Mouse (Mus musculus) CH12.LX (cell line): Measurements from ENCODE around the gene Ccdc85b. TPM values are rescaled to one million over a fixed set of nuclear protein-coding genes. Genes with fewer than 3 reads are reported as not detected.
A peak's percentile ranks its signal among the peaks of the same experiment; 100 is the strongest.

Experiments used
- DNase-seq: peaks from one replicate; pipeline ENCODE4 v3.0.0-alpha.2; 2013; ENCODE audit errors: extremely low read depth
- H3K27ac ChIP-seq: 2 replicates; pipeline ENCODE4 v1.5.1; 2012; ENCODE audit warnings: low read depth, mild to moderate bottlenecking, control low read depth, moderate library complexity; ENCODE audit not compliant: insufficient read depth
- H3K27me3 ChIP-seq: replicated peaks from 2 replicates; pipeline ENCODE3; 2012; ENCODE audit warnings: inconsistent platforms
- H3K36me3 ChIP-seq, 2 experiments: replicated peaks in 1 of 2; 2 replicates each; pipeline versions ENCODE3 to v1.6.1; 2012; ENCODE audit warnings: inconsistent platforms in 1 of 2, low read length in 1 of 2, mild to moderate bottlenecking in 1 of 2, mixed read lengths in 1 of 2, moderate library complexity in 1 of 2; ENCODE audit not compliant: control insufficient read depth in 1 of 2, insufficient read depth in 1 of 2
- H3K4me1 ChIP-seq, 2 experiments: 2 replicates each; pipeline ENCODE4 v1.6.1; 2012; ENCODE audit warnings: inconsistent platforms in 1 of 2, moderate library complexity in 1 of 2; ENCODE audit not compliant: insufficient read depth in 2 of 2, control insufficient read depth in 1 of 2
- H3K4me2 ChIP-seq: 2 replicates; pipeline ENCODE4 v1.6.1; 2012; ENCODE audit warnings: low read depth, mild to moderate bottlenecking, control low read depth; ENCODE audit not compliant: poor library complexity, insufficient read depth, severe bottlenecking
- H3K4me3 ChIP-seq, 3 experiments: fragments of 150-350 bp in 1 of 3; sonication (generic) in 1 of 3; replicated peaks in 1 of 3; 2 replicates each; pipeline versions ENCODE3 to v1.5.1; 2011 to 2012; ENCODE audit warnings: low read depth in 2 of 3, low read length in 2 of 3, mild to moderate bottlenecking in 2 of 3, moderate library complexity in 2 of 3, control low read depth in 1 of 3, improper control_type of control experiment in 1 of 3, inconsistent platforms in 1 of 3, mixed read lengths in 1 of 3; ENCODE audit not compliant: poor library complexity in 1 of 3
- H3K79me2 ChIP-seq: replicated peaks from 2 replicates; pipeline ENCODE4 v1.6.1; 2012; ENCODE audit warnings: mild to moderate bottlenecking, moderate library complexity; ENCODE audit not compliant: control insufficient read depth, poor library complexity, insufficient read depth, severe bottlenecking; ENCODE audit errors: extremely low read depth
- H3K9ac ChIP-seq: 2 replicates; pipeline ENCODE4 v1.6.1; 2012; ENCODE audit warnings: low read depth, mild to moderate bottlenecking, control low read depth, moderate library complexity; ENCODE audit not compliant: insufficient read depth
- H3K9me3 ChIP-seq: replicated peaks from 2 replicates; pipeline ENCODE3; 2012; ENCODE audit warnings: low read length, inconsistent platforms, mixed read lengths
- BHLHE40 ChIP-seq: IDR thresholded peaks from 2 replicates; pipeline ENCODE4 v1.6.1; 2011; ENCODE audit warnings: mild to moderate bottlenecking, low read depth, low read length, improper control_type of control experiment
- CHD1 ChIP-seq: IDR thresholded peaks from 2 replicates; pipeline ENCODE4 v1.6.1; 2012; ENCODE audit warnings: low read depth, low read length, improper control_type of control experiment, inconsistent platforms
- CHD2 ChIP-seq: IDR thresholded peaks from 2 replicates; pipeline ENCODE4 v1.6.1; 2011; ENCODE audit warnings: low read length, improper control_type of control experiment
- EP300 ChIP-seq: IDR thresholded peaks from 2 replicates; pipeline ENCODE4 v1.6.1; 2011; ENCODE audit warnings: low read length, improper control_type of control experiment
- HCFC1 ChIP-seq: IDR thresholded peaks from 2 replicates; pipeline ENCODE4 v1.6.1; 2012; ENCODE audit warnings: low read depth, mild to moderate bottlenecking, inconsistent platforms, low read length, improper control_type of control experiment
- JUN ChIP-seq: IDR thresholded peaks from 2 replicates; pipeline ENCODE4 v1.6.1; 2011; ENCODE audit warnings: low read depth, mild to moderate bottlenecking, low read length, improper control_type of control experiment, moderate library complexity; ENCODE audit not compliant: insufficient read depth
- JUND ChIP-seq: conservative IDR thresholded peaks from 2 replicates; pipeline ENCODE4 v1.6.1; 2011; ENCODE audit warnings: low read depth, low read length, improper control_type of control experiment
- KAT2A ChIP-seq: IDR thresholded peaks from 2 replicates; pipeline ENCODE4 v1.6.1; 2012; ENCODE audit warnings: low read length, improper control_type of control experiment, inconsistent platforms; ENCODE audit not compliant: insufficient replicate concordance
- MAFK ChIP-seq: IDR thresholded peaks from 2 replicates; pipeline ENCODE4 v1.6.1; 2011; ENCODE audit warnings: low read length, improper control_type of control experiment; ENCODE audit not compliant: insufficient replicate concordance
- MAZ ChIP-seq: IDR thresholded peaks from 2 replicates; pipeline ENCODE4 v1.6.1; 2012; ENCODE audit warnings: low read depth, mild to moderate bottlenecking, inconsistent platforms, low read length, improper control_type of control experiment, moderate library complexity
- MXI1 ChIP-seq: IDR thresholded peaks from 2 replicates; pipeline ENCODE4 v1.6.1; 2011; ENCODE audit warnings: mild to moderate bottlenecking, low read depth, low read length, improper control_type of control experiment
- NRF1 ChIP-seq: IDR thresholded peaks from 2 replicates; pipeline ENCODE4 v1.6.1; 2014; ENCODE audit warnings: low read depth, mild to moderate bottlenecking, inconsistent platforms, low read length, improper control_type of control experiment, moderate library complexity
- PAX5 ChIP-seq: IDR thresholded peaks from 2 replicates; pipeline ENCODE4 v1.6.1; 2012; ENCODE audit warnings: low read length, inconsistent platforms, mixed read lengths
- POLR2A ChIP-seq: IDR thresholded peaks from 2 replicates; pipeline ENCODE4 v1.6.1; 2011; ENCODE audit warnings: low read depth, mild to moderate bottlenecking, improper control_type of control experiment, low read length
- RAD21 ChIP-seq: IDR thresholded peaks from 2 replicates; pipeline ENCODE4 v1.6.1; 2011; ENCODE audit warnings: low read depth, mild to moderate bottlenecking, low read length, improper control_type of control experiment, moderate library complexity
- TCF12 ChIP-seq: IDR thresholded peaks from 2 replicates; pipeline ENCODE4 v1.6.1; 2014; ENCODE audit warnings: low read depth, mild to moderate bottlenecking, inconsistent platforms, low read length, improper control_type of control experiment
- USF2 ChIP-seq: conservative IDR thresholded peaks from 2 replicates; pipeline ENCODE4 v1.6.1; 2011; ENCODE audit warnings: low read depth, low read length, improper control_type of control experiment
- ZC3H11A ChIP-seq: IDR thresholded peaks from 2 replicates; pipeline ENCODE4 v1.6.1; 2012; ENCODE audit warnings: low read depth, mild to moderate bottlenecking, inconsistent platforms, low read length, improper control_type of control experiment
- ZNF384 ChIP-seq: IDR thresholded peaks from 2 replicates; pipeline ENCODE4 v1.6.1; 2012; ENCODE audit warnings: low read depth, low read length, improper control_type of control experiment, inconsistent platforms
- dilution Hi-C: fragments of 300-500 bp; cut with MboI; formaldehyde crosslinking; loops from 2 replicates; pipeline ENCODE4 v1.14.3; 2020; ENCODE audit warnings: low sequenced_read_pairs; ENCODE audit not compliant: extremely low pct_unique_long_range_greater_than_20kb, extremely low pct_ligation_motif_present
- in situ Hi-C: fragments of 300-500 bp; cut with MboI; formaldehyde crosslinking; loops from 3 replicates; pipeline ENCODE4 v1.14.3; 2019; ENCODE audit warnings: low sequenced_read_pairs, low pct_ligation_motif_present, low pct_unique_long_range_greater_than_20kb, mixed read lengths
- polyA plus RNA-seq: library from polyadenylated mRNA; unstranded; fragments of >175 nt; gene quantifications from 2 replicates; pipeline ENCODE4 v1.2.1, GENCODE M21; 2012; ENCODE audit warnings: low read depth; ENCODE audit not compliant: insufficient read length
- total RNA-seq, 2 experiments: library from RNA; depleted of rRNA; stranded (reverse); fragments of 300-350 nt in 1 of 2; fragments of >200 nt in 1 of 2; gene quantifications; 2 replicates each; pipeline ENCODE4 v1.2.3; 2012 to 2014

Gene Ccdc85b
- total and polyA plus RNA-seq, 3 experiments: 2.1 to 4.2 (median 4.1) TPM

- TF ChIP-seq BHLHE40 (no peak), RAD21 (no peak), TCF12 (no peak), HCFC1 (no peak), PAX5 (no peak), JUN (no peak), CHD1 (no peak), USF2 (no peak), CHD2 (no peak), NRF1 (no peak), ZNF384 (no peak)
Observed at GRCm38 (mm10) chr19:5424092-5424781, 33.5 kb downstream of the Ccdc85b start (continued).

- no peaks in the 10 kb centered on the region for H3K27me3 ChIP-seq
- no peak overlapping the region for H3K27ac ChIP-seq
- in situ Hi-C loops: no loop called here
- TF ChIP-seq ZC3H11A (no peak), POLR2A (no peak), CHD2 (no peak), JUND (no peak), KAT2A (no peak), MAZ (no peak), MAFK (no peak), MXI1 (no peak), JUN (no peak), EP300 (no peak)
- TF ChIP-seq, all 38 proteins: peak for 0
- dilution Hi-C loops: no loop called here
- Histone ChIP-seq H3K9ac (peak overlapping the region; percentile 94), H3K4me3 (peak overlapping the region; percentile 62 to 76 (median 67)), H3K4me2 (peak overlapping the region; percentile 52), H3K4me1 (peaks cover 16 to 32% of the 10 kb centered on the region in 2 experiments), H3K79me2 (no peaks in the 10 kb centered on the region; the same call in 1 of the 2 replicates), H3K36me3 (peaks cover 35 to 63% of the 10 kb centered on the region in 2 experiments), H3K9me3 (no peaks in the 10 kb centered on the region)
- no peak for DNase-seq
Observed at GRCm38 (mm10) chr19:5423561-5423960, 34.1 kb downstream of the Ccdc85b start.
